Mouse (Mus musculus) heart, postnatal 0 days (tissue): ENCODE measurements around the gene Gm29423. TPM values are rescaled to one million over a fixed set of nuclear protein-coding genes. Genes with fewer than 3 reads are reported as not detected.
"Not testable (repeated sequence)": the region's sequence is repeated elsewhere in the genome, so short reads cannot be mapped to it uniquely, and the experiment has no call there.

ENCODE experiments used
- ATAC-seq: fragments of 200-750 bp; cut with Nextera tagmentation; 2 replicates; pipeline ENCODE4 v1.8.0; 2017; ENCODE audit warnings: low read depth, moderate number of reproducible peaks, moderate library complexity; ENCODE audit not compliant: insufficient read depth
- DNase-seq: peaks from one replicate; pipeline ENCODE4 v3.0.0-alpha.2; 2016; ENCODE audit warnings: low spot score
- H3K27ac ChIP-seq: fragments of 300-500 bp; sonication (generic); 2 replicates; pipeline ENCODE4 v1.5.1; 2014; ENCODE audit warnings: low read depth, mild to moderate bottlenecking
- H3K27me3 ChIP-seq: fragments of 300-500 bp; sonication (generic); 2 replicates; pipeline ENCODE4 v1.6.1; 2014; ENCODE audit warnings: low read length, mixed read lengths; ENCODE audit not compliant: control insufficient read depth, insufficient read depth
- H3K36me3 ChIP-seq: fragments of 300-500 bp; sonication (generic); replicated peaks from 2 replicates; pipeline ENCODE4 v1.6.1; 2014; ENCODE audit warnings: low read length, mixed read lengths; ENCODE audit not compliant: control insufficient read depth, insufficient read depth
- H3K4me1 ChIP-seq: fragments of 300-500 bp; sonication (generic); 2 replicates; pipeline ENCODE4 v1.6.1; 2014; ENCODE audit warnings: antibody characterized with exemption; ENCODE audit not compliant: control insufficient read depth, insufficient read depth
- H3K4me2 ChIP-seq: fragments of 300-500 bp; sonication (generic); 2 replicates; pipeline ENCODE4 v1.6.1; 2014; ENCODE audit warnings: low read depth, mild to moderate bottlenecking, low read length, moderate library complexity
- H3K4me3 ChIP-seq: fragments of 300-500 bp; sonication (generic); 2 replicates; pipeline ENCODE4 v1.5.1; 2014; ENCODE audit warnings: low read depth, low read length
- H3K9ac ChIP-seq: fragments of 300-500 bp; sonication (generic); replicated peaks from 2 replicates; pipeline ENCODE4 v1.6.1; 2014; ENCODE audit warnings: low read depth, low read length, mixed read lengths
- H3K9me3 ChIP-seq: fragments of 300-500 bp; sonication (generic); replicated peaks from 2 replicates; pipeline ENCODE4 v1.6.1; 2016; ENCODE audit warnings: low read length; ENCODE audit not compliant: control insufficient read depth
- WGBS: fragments of 180-500 bp; shearing (Covaris S2); extraction: QIAGEN DNeasy Blood & Tissue Kit; methylation state at CpG from one replicate; pipeline ENCODE4 v1.1.7; 2014; 5-methylcytosine and 5-hydroxymethylcytosine counted together
- polyA plus RNA-seq: library from polyadenylated mRNA; unstranded; fragments of >200 nt; fragmentation: Nextera tagmentation; extraction: Ambion mirVana; gene quantifications from 2 replicates; pipeline ENCODE4 v1.2.1, GENCODE M21; 2015
- total RNA-seq: library from RNA; depleted of rRNA; stranded (reverse); fragments of >200 nt; gene quantifications from 2 replicates; pipeline ENCODE4 v1.2.3, GENCODE M21; 2014; ENCODE audit warnings: low replicate concordance; rRNA removed

The Gm29423 gene
- total RNA-seq (not detected in 2 replicates), polyA plus RNA-seq (not detected in 2 replicates)

DNA sequence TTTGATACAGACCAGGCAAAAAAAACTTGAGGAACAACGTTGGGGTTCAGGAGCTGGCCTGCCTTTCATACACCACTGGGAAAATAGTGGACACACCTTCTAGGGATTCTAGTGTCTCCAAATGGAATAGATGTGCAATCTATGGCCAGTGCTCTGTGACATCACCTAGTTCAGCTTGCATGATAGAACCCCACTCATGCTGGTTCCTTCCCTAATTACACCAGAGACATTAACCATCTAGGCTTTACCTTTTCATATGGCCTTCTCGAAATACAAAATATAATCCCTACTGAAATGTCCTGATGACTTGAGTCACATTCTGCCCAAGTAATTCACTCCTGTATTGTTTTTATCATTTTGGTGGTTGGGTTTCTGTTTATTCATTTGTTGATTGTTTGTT, at the start of gene Gm29423, which contains the start of gene Gm29644:
Gene Gm29423, minus strand, starts transcription at position 101 of the 400 bp plus-strand sequence.
Gene Gm29644, minus strand, starts transcription at position 157 of the 400 bp plus-strand sequence.
- H3K4me3 ChIP-seq, H3K4me2 ChIP-seq, DNase-seq, ATAC-seq, H3K27me3 ChIP-seq, H3K9ac ChIP-seq, H3K4me1 ChIP-seq, H3K36me3 ChIP-seq, H3K27ac ChIP-seq, H3K9me3 ChIP-seq: not testable (repeated sequence)
- no CpG with 5 or more reads among the region's 2 CpGs for WGBS

GRCm38 (mm10) chrY:70273542-70273941, 29.5 kb downstream of the Gm29423 start, which contains the start of gene Gm21118:
TSS of gene Gm21118 (minus strand) at chrY:70273642.
- WGBS, result no CpG with 5 or more reads among the region's 4 CpGs
- H3K4me1 ChIP-seq, result not testable (repeated sequence)

More at GRCm38 (mm10) chrY:70273542-70273941, 29.5 kb downstream of the Gm29423 start, which contains the start of gene Gm21118:
- not testable (repeated sequence) for H3K4me3 ChIP-seq, ATAC-seq, H3K9ac ChIP-seq, H3K9me3 ChIP-seq, H3K36me3 ChIP-seq, H3K4me2 ChIP-seq, DNase-seq, H3K27ac ChIP-seq, H3K27me3 ChIP-seq

Other genes with a start within 250 kb of the Gm29423 start
- not detected in 2 replicates for gene Gm21118, start 29.6 kb downstream of the Gm29423 start, total RNA-seq
- gene Gm21118, start 29.6 kb downstream of the Gm29423 start, polyA plus RNA-seq, result not detected in 2 replicates
- gene Gm29644, start 56 bp upstream of the Gm29423 start, total RNA-seq, result not detected in 2 replicates
- gene Gm29644, start 56 bp upstream of the Gm29423 start, polyA plus RNA-seq, result not detected in 2 replicates
- gene Gm20888, start 138.6 kb upstream of the Gm29423 start, total RNA-seq, result not detected in 2 replicates
- gene Gm20888, start 138.6 kb upstream of the Gm29423 start, polyA plus RNA-seq, result not detected in 2 replicates